Mouse (Mus musculus) ES-E14 (cell line): ENCODE results near the gene Atp6ap1l.

Experiments
- CHD2 ChIP-seq: IDR thresholded peaks from 2 replicates; pipeline ENCODE4 v1.6.1; 2014; ENCODE audit warnings: mild to moderate bottlenecking, low read depth, low read length, inconsistent platforms
- HCFC1 ChIP-seq: IDR thresholded peaks from 2 replicates; pipeline ENCODE4 v1.6.1; 2012; ENCODE audit warnings: low read length, inconsistent platforms, borderline replicate concordance; ENCODE audit not compliant: insufficient read depth
- MAFK ChIP-seq: IDR thresholded peaks from 2 replicates; pipeline ENCODE4 v1.6.1; 2014; ENCODE audit warnings: mild to moderate bottlenecking, low read depth, low read length, inconsistent platforms; ENCODE audit not compliant: insufficient read depth
- ZC3H11A ChIP-seq: IDR thresholded peaks from 2 replicates; pipeline ENCODE4 v1.6.1; 2012; ENCODE audit warnings: low read depth, mild to moderate bottlenecking, inconsistent platforms, low read length, borderline replicate concordance
- ZNF384 ChIP-seq: IDR thresholded peaks from 2 replicates; pipeline ENCODE4 v1.6.1; 2012; ENCODE audit warnings: low read depth, low read length, inconsistent platforms

DNA sequence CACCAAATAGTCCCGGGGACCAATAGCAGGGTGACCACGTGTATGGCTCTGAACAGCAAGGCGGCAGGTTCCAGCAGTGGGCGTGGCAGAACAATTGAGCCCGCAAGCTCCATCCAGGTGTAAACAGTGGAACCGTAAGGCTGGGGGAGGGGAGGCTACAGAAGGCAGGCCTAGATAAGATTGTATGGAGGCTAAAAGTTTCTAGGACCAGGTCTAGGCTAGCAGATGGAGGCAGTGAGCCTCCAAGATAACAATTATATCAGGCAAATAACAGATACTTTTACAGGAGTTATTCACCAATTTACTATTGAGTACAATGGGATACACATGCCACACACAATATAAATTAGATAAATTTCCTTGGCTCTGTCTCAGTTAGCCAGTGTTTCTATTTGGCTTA lies 34.0 kb upstream of the Atp6ap1l start:
- TF ChIP-seq CHD2 = no peak
- no peak for TF ChIP-seq ZC3H11A
- TF ChIP-seq ZNF384 = no peak
- no peak for TF ChIP-seq HCFC1
- TF ChIP-seq MAFK = no peak
